Mouse (Mus musculus) ES-Bruce4 (cell line): ENCODE data around the gene Pld1. TPM values are rescaled to one million over a fixed set of nuclear protein-coding genes. Genes with fewer than 3 reads are reported as not detected.

Experiments used
- H3K27ac ChIP-seq: 2 replicates; pipeline ENCODE4 v1.5.1; 2012; ENCODE audit warnings: low read length, inconsistent platforms; ENCODE audit not compliant: insufficient read depth
- H3K27me3 ChIP-seq: 2 replicates; pipeline ENCODE4 v1.6.1; 2012; ENCODE audit warnings: mild to moderate bottlenecking, low read length, inconsistent platforms; ENCODE audit not compliant: control insufficient read depth, poor library complexity, insufficient read depth, severe bottlenecking
- H3K36me3 ChIP-seq: 2 replicates; pipeline ENCODE4 v1.6.1; 2012; ENCODE audit warnings: inconsistent platforms, mild to moderate bottlenecking, low read length, moderate library complexity; ENCODE audit not compliant: control insufficient read depth, poor library complexity, insufficient read depth, severe bottlenecking
- H3K4me1 ChIP-seq: one replicate; pipeline ENCODE4 v1.8.1; 2011; ENCODE audit warnings: low read length; ENCODE audit not compliant: control insufficient read depth, insufficient read depth
- H3K4me3 ChIP-seq: 2 replicates; pipeline ENCODE4 v1.5.1; 2011; ENCODE audit warnings: low read depth, mild to moderate bottlenecking, low read length
- H3K9ac ChIP-seq: 2 replicates; pipeline ENCODE4 v1.6.1; 2012; ENCODE audit warnings: low read depth, mild to moderate bottlenecking, inconsistent platforms; ENCODE audit not compliant: poor library complexity, severe bottlenecking
- H3K9me3 ChIP-seq: replicated peaks from 2 replicates; pipeline ENCODE4 v1.6.1; 2012; ENCODE audit warnings: mild to moderate bottlenecking, low read length, inconsistent platforms; ENCODE audit not compliant: control insufficient read depth, poor library complexity, insufficient read depth, severe bottlenecking
- CTCF ChIP-seq: IDR thresholded peaks from one replicate; pipeline ENCODE4 v1.8.1; 2011; ENCODE audit warnings: low read depth, low read length
- EP300 ChIP-seq: IDR thresholded peaks from 2 replicates; pipeline ENCODE4 v1.6.1; 2011; ENCODE audit warnings: low read depth, low read length; ENCODE audit not compliant: insufficient read depth
- POLR2A ChIP-seq: IDR thresholded peaks from one replicate; pipeline ENCODE4 v1.8.1; 2011; ENCODE audit warnings: low read length; ENCODE audit not compliant: insufficient read depth
- polyA plus RNA-seq: library from polyadenylated mRNA; stranded (reverse); fragments of >200 nt; gene quantifications from 2 replicates; pipeline ENCODE4 v1.2.4, GENCODE M21; 2011; ENCODE audit warnings: low read depth; ENCODE audit not compliant: missing spikeins, insufficient read depth, insufficient read length

The Pld1 gene
- polyA plus RNA-seq, 1 experiment: 5.8 TPM

- no peak overlapping the region for H3K4me3 ChIP-seq
- TF ChIP-seq POLR2A: no peak
- peak; percentile 41 for TF ChIP-seq CTCF
Measured at GRCm38 (mm10) chr3:27982436-27983017, 44.0 kb downstream of the Pld1 start.

GRCm38 (mm10) chr3:27983274-27983673 lies 44.8 kb downstream of the Pld1 start:
- Histone ChIP-seq H3K27me3 (no peaks in the 10 kb centered on the region), H3K9ac (no peak overlapping the region), H3K4me3 (no peak overlapping the region), H3K4me1 (peaks cover 2% of the 10 kb centered on the region), H3K36me3 (no peaks in the 10 kb centered on the region), H3K9me3 (no peaks in the 10 kb centered on the region), H3K27ac (no peak overlapping the region)
- TF ChIP-seq CTCF (no peak), POLR2A (no peak), EP300 (no peak)

More at GRCm38 (mm10) chr3:27982436-27983017, 44.0 kb downstream of the Pld1 start:
- Histone ChIP-seq H3K9ac (no peak overlapping the region), H3K27me3 (no peaks in the 10 kb centered on the region), H3K4me1 (peaks cover 2% of the 10 kb centered on the region), H3K36me3 (no peaks in the 10 kb centered on the region), H3K9me3 (no peaks in the 10 kb centered on the region), H3K27ac (no peak overlapping the region)

GRCm38 (mm10) chr3:27983935-27984577 lies 45.6 kb downstream of the Pld1 start:
- Histone ChIP-seq H3K27ac (no peak overlapping the region), H3K36me3 (no peaks in the 10 kb centered on the region), H3K4me3 (no peak overlapping the region), H3K27me3 (no peaks in the 10 kb centered on the region), H3K9me3 (no peaks in the 10 kb centered on the region), H3K4me1 (peaks cover 2% of the 10 kb centered on the region), H3K9ac (no peak overlapping the region)
- TF ChIP-seq EP300 (no peak), POLR2A (no peak), CTCF (no peak)

GRCm38 (mm10) chr3:27984620-27985019 lies 46.1 kb downstream of the Pld1 start:
- Histone ChIP-seq H3K4me3 (no peak overlapping the region), H3K27me3 (no peaks in the 10 kb centered on the region), H3K36me3 (no peaks in the 10 kb centered on the region), H3K27ac (no peak overlapping the region), H3K9ac (no peak overlapping the region; the same call in 1 of the 2 replicates), H3K4me1 (peaks cover 2% of the 10 kb centered on the region), H3K9me3 (no peaks in the 10 kb centered on the region)
- TF ChIP-seq POLR2A (no peak), EP300 (no peak)

GRCm38 (mm10) chr3:27985344-27985743 lies 46.8 kb downstream of the Pld1 start:
- Histone ChIP-seq H3K27me3 (no peaks in the 10 kb centered on the region), H3K4me3 (no peak overlapping the region), H3K36me3 (no peaks in the 10 kb centered on the region), H3K9me3 (no peaks in the 10 kb centered on the region), H3K9ac (no peak overlapping the region), H3K4me1 (peaks cover 2% of the 10 kb centered on the region), H3K27ac (no peak overlapping the region)
- TF ChIP-seq EP300 (no peak), POLR2A (no peak), CTCF (no peak)

GRCm38 (mm10) chr3:27987891-27988536 lies 49.5 kb downstream of the Pld1 start:
- TF ChIP-seq EP300: no peak
- no peak for TF ChIP-seq CTCF
- TF ChIP-seq POLR2A: no peak
- H3K27ac ChIP-seq: no peak overlapping the region
- H3K9ac ChIP-seq: no peak overlapping the region
- H3K4me3 ChIP-seq: no peak overlapping the region
- H3K4me1 ChIP-seq: peaks cover 2% of the 10 kb centered on the region
- no peaks in the 10 kb centered on the region for H3K9me3 ChIP-seq
- no peaks in the 10 kb centered on the region for H3K27me3 ChIP-seq
- no peaks in the 10 kb centered on the region for H3K36me3 ChIP-seq
